In the genomic region with DNA sequence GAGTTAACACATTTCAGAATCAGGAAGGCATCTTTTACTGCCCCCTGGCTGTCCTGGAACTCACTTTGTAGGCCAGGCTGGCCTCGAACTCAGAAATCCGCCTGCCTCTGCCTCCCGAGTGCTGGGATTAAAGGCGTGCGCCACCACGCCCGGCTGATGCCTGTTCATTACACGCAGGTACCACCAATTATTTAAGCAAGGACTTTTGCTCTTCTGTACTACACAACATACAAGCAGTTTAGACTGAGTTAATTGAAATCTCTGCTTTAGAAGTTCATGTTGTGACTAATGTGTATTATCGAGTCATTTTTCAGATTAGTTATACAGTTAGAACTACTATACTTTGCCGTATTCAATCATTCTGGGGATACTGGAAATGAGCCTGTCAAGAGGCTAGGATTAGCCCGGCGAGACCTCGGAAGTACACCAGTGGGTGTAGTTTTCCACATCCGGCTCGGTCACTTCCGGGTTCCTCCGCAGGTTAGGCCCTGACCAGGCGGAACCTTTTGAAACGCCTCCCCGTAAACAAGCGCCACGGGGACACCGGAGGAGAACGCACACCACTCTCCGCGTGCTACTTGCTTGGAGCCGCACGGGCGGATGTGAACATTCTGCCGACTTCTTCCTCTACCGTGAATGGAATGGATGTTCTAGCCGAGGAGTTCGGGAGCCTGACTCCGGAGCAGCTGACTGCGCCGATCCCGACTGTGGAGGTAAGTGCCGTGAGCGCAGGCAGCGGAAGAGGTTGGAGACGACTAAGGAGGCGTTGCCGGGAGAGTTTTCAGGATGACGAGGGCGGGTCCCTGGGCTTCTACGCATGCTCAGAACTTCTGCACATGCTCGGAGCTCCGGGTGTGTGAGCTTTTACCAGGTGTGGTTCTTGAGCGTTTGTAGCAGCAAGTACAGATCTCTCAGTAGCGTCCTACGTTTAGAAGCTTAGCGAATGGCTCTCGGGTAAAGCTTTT, we compare ENCODE assay signal across 8 mouse cellular contexts. TPM values are rescaled to one million over a fixed set of nuclear protein-coding genes. Genes with fewer than 3 reads are reported as not detected.
DNase-seq lines count a peak whose midpoint lies in the region; ATAC-seq and TF ChIP-seq lines count a peak whose summit lies in the region.

Polr3b (plus strand) TSS at position 467 of the 965 bp plus-strand sequence.

- peaks cover 23% of the 10 kb centered on the region for H3K4me1 ChIP-seq in forebrain, embryonic 10.5 days
- peaks cover 10% of the 10 kb centered on the region for H3K4me1 ChIP-seq in heart, embryonic 15.5 days (replicated peaks)
- peaks cover 3 to 12% of the 10 kb centered on the region in 2 experiments for H3K4me1 ChIP-seq in liver, embryonic 14.5 days (replicated peaks; ENCODE audit: control insufficient read depth in 2 of 2, insufficient read depth in 2 of 2, low read length in 1 of 2)
- no peaks in the 10 kb centered on the region; the same call in 1 of the 2 replicates for H3K4me1 ChIP-seq in neural tube, embryonic 11.5 days (ENCODE audit: control insufficient read depth, insufficient read depth, low read length)
- H3K4me1 ChIP-seq in stomach, postnatal 0 days (replicated peaks; ENCODE audit: control insufficient read depth, insufficient read depth): no peaks in the 10 kb centered on the region

- no peaks in the 10 kb centered on the region for H3K9me3 ChIP-seq in forebrain, embryonic 10.5 days
- H3K9me3 ChIP-seq in heart, embryonic 15.5 days (replicated peaks): no peaks in the 10 kb centered on the region
- no peaks in the 10 kb centered on the region for H3K9me3 ChIP-seq in liver, embryonic 14.5 days (ENCODE audit: control insufficient read depth, low read length)
- H3K9me3 ChIP-seq in neural tube, embryonic 11.5 days (ENCODE audit: control insufficient read depth, low read length): no peaks in the 10 kb centered on the region
- no peaks in the 10 kb centered on the region for H3K9me3 ChIP-seq in stomach, postnatal 0 days (ENCODE audit: control insufficient read depth, low read length)

- peak within 1 kb of the TSS; percentile 69 for H3K4me3 ChIP-seq in forebrain, embryonic 10.5 days
- peak within 1 kb of the TSS; percentile 85 for H3K4me3 ChIP-seq in heart, embryonic 15.5 days
- H3K4me3 ChIP-seq in liver, embryonic 14.5 days (ENCODE audit: insufficient read depth in 1 of 2, low read depth in 2 of 2, low read length in 2 of 2): peak within 1 kb of the TSS; percentile 66 to 86
- H3K4me3 ChIP-seq in neural tube, embryonic 11.5 days (ENCODE audit: low read depth, low read length): peak within 1 kb of the TSS; percentile 62
- peak within 1 kb of the TSS; percentile 63 for H3K4me3 ChIP-seq in stomach, postnatal 0 days (ENCODE audit: low read depth, low read length)

- TF ChIP-seq CTCF in liver, embryonic 14.5 days (IDR thresholded peaks at IDR 0.05; ENCODE audit: low read depth): peak; percentile 37
- peak; percentile 46 for TF ChIP-seq CTCF in stomach, postnatal 0 days (IDR thresholded peaks at IDR 0.05; ENCODE audit: low read depth)

- H3K36me3 ChIP-seq in forebrain, embryonic 10.5 days (replicated peaks): no peaks in the 10 kb centered on the region
- H3K36me3 ChIP-seq in heart, embryonic 15.5 days: no peaks in the 10 kb centered on the region
- no peaks in the 10 kb centered on the region for H3K36me3 ChIP-seq in liver, embryonic 14.5 days (replicated peaks; ENCODE audit: control insufficient read depth, insufficient read depth, low read depth)
- no peaks in the 10 kb centered on the region for H3K36me3 ChIP-seq in neural tube, embryonic 11.5 days (ENCODE audit: control insufficient read depth, insufficient read depth, low read length)
- H3K36me3 ChIP-seq in stomach, postnatal 0 days (ENCODE audit: control insufficient read depth, insufficient read depth, low read length): no peaks in the 10 kb centered on the region

- H3K9ac ChIP-seq in heart, embryonic 15.5 days: peak within 1 kb of the TSS; percentile 68
- H3K9ac ChIP-seq in liver, embryonic 14.5 days (replicated peaks): peak within 1 kb of the TSS; percentile 41
- peak within 1 kb of the TSS; percentile 56 for H3K9ac ChIP-seq in neural tube, embryonic 11.5 days (ENCODE audit: low read length)
- peak within 1 kb of the TSS; percentile 63 for H3K9ac ChIP-seq in stomach, postnatal 0 days (ENCODE audit: low read length)

- WGBS in forebrain, embryonic 10.5 days: 7% methylated on average over 53 of the region's 53 CpGs
- 6% methylated on average over 53 of the region's 53 CpGs for WGBS in heart, embryonic 15.5 days
- 6% methylated on average over 53 of the region's 53 CpGs for WGBS in liver, embryonic 14.5 days (ENCODE audit: insufficient replicate concordance)
- WGBS in neural tube, embryonic 11.5 days: 8% methylated on average over 53 of the region's 53 CpGs
- WGBS in stomach, postnatal 0 days: 7% methylated on average over 53 of the region's 53 CpGs

- peak; percentile 86 to 90 for DNase-seq in CD8-positive naive resting alpha-beta T cell, adult 2 months (ENCODE audit: low read depth in 2 of 2, low spot score in 2 of 2)
- DNase-seq in c-Kit-positive CD71-negative TER-119-negative erythroid progenitor cells, embryonic 14.5 days (ENCODE audit: low read depth): peak; percentile 90
- DNase-seq in forebrain, embryonic 10.5 days (ENCODE audit: extremely low spot score, low spot score): peak; percentile 93
- DNase-seq in kidney, postnatal 25 days: peak; percentile 97
- DNase-seq in liver, embryonic 14.5 days (ENCODE audit: low read depth in 3 of 3, low spot score in 3 of 3): peak; percentile 86 to 91 (median 88)
- peak; percentile 91 for DNase-seq in neural tube, embryonic 11.5 days (ENCODE audit: low spot score)
- DNase-seq in stomach, postnatal 0 days (ENCODE audit: low spot score): peak; percentile 95

- TF ChIP-seq EP300 in liver, embryonic 14.5 days (IDR thresholded peaks at IDR 0.05; ENCODE audit: low read depth): peak; percentile 28
- peak; percentile 88 for TF ChIP-seq EP300 in stomach, postnatal 0 days (optimal IDR thresholded peaks at IDR 0.05)

- H3K27ac ChIP-seq in forebrain, embryonic 10.5 days: peak within 1 kb of the TSS; percentile 88
- H3K27ac ChIP-seq in heart, embryonic 15.5 days: peak within 1 kb of the TSS; percentile 98
- peak within 1 kb of the TSS; percentile 73 for H3K27ac ChIP-seq in liver, embryonic 14.5 days
- H3K27ac ChIP-seq in neural tube, embryonic 11.5 days (ENCODE audit: low read depth, low read length): peak within 1 kb of the TSS; percentile 81
- peak within 1 kb of the TSS; percentile 94 for H3K27ac ChIP-seq in stomach, postnatal 0 days (replicated peaks)

- H3K4me2 ChIP-seq in heart, embryonic 15.5 days: peak within 1 kb of the TSS; percentile 74
- H3K4me2 ChIP-seq in liver, embryonic 14.5 days (ENCODE audit: low read depth): peak within 1 kb of the TSS; percentile 90
- H3K4me2 ChIP-seq in neural tube, embryonic 11.5 days (ENCODE audit: low read depth): peak within 1 kb of the TSS; percentile 84
- peak within 1 kb of the TSS; percentile 87 for H3K4me2 ChIP-seq in stomach, postnatal 0 days (replicated peaks; ENCODE audit: low read depth)

- no peaks in the 10 kb centered on the region for H3K27me3 ChIP-seq in forebrain, embryonic 10.5 days (ENCODE audit: poor library complexity, severe bottlenecking)
- no peaks in the 10 kb centered on the region for H3K27me3 ChIP-seq in heart, embryonic 15.5 days
- H3K27me3 ChIP-seq in liver, embryonic 14.5 days (ENCODE audit: control insufficient read depth, insufficient read depth, low read length): no peaks in the 10 kb centered on the region
- no peaks in the 10 kb centered on the region for H3K27me3 ChIP-seq in neural tube, embryonic 11.5 days (ENCODE audit: control insufficient read depth, insufficient read depth, low read length)
- H3K27me3 ChIP-seq in stomach, postnatal 0 days (ENCODE audit: control insufficient read depth, insufficient read depth, low read length): no peaks in the 10 kb centered on the region

- ATAC-seq in heart, embryonic 15.5 days (replicated peaks; ENCODE audit: insufficient number of reproducible peaks, insufficient read depth, low FRiP score, low read depth): peak; percentile 95
- peak; percentile 97 for ATAC-seq in liver, embryonic 14.5 days (ENCODE audit: insufficient read depth)
- peak; percentile 93 for ATAC-seq in neural tube, embryonic 11.5 days (ENCODE audit: insufficient read depth, low FRiP score, low TSS enrichment)
- peak; percentile 99 for ATAC-seq in stomach, postnatal 0 days (ENCODE audit: low FRiP score, low TSS enrichment)

RNA-seq across cellular contexts. Expression of gene Polr3b, which starts in this region (rescaled TPM):
- 17.6 and 18.2 TPM in 2 replicates for polyA plus RNA-seq in forebrain, embryonic 10.5 days (2016; fragmentation: Nextera tagmentation; extraction: Ambion mirVana)
- 8.0 and 8.9 TPM in 2 replicates for polyA plus RNA-seq in heart, embryonic 15.5 days (2015; fragmentation: Nextera tagmentation; extraction: Ambion mirVana)
- polyA plus RNA-seq in liver, embryonic 14.5 days (2012; rRNA removed): 2.2 and 3.7 TPM in 2 replicates
- polyA plus RNA-seq in liver, embryonic 14.5 days (2014; fragmentation: Nextera tagmentation; extraction: Ambion mirVana): 5.8 and 6.5 TPM in 2 replicates
- polyA plus RNA-seq in neural tube, embryonic 11.5 days (2014; fragmentation: Nextera tagmentation; extraction: Ambion mirVana): 19.2 and 20.2 TPM in 2 replicates
- 4.5 and 4.9 TPM in 2 replicates for polyA plus RNA-seq in stomach, postnatal 0 days (2015; fragmentation: Nextera tagmentation; extraction: Ambion mirVana)

Comparison
In these comparisons a context has a peak if more than half of its experiments do, and no peak if none do; other contexts are left out.
1. Peak in every context shown above with its lines: DNase-seq, ATAC-seq, H3K4me3 ChIP-seq and H3K27ac ChIP-seq.